Mouse (Mus musculus) liver, postnatal 0 days (tissue): ENCODE data around the gene Spata46.

ENCODE experiments used
- CTCF ChIP-seq: sonication (generic); IDR thresholded peaks from 2 replicates; pipeline ENCODE4 v1.5.1; 2016; ENCODE audit warnings: antibody characterized with exemption, low read depth
- EP300 ChIP-seq: IDR thresholded peaks from 2 replicates; pipeline ENCODE4 v1.6.1; 2016; ENCODE audit warnings: antibody characterized with exemption, low read depth, mild to moderate bottlenecking

DNA sequence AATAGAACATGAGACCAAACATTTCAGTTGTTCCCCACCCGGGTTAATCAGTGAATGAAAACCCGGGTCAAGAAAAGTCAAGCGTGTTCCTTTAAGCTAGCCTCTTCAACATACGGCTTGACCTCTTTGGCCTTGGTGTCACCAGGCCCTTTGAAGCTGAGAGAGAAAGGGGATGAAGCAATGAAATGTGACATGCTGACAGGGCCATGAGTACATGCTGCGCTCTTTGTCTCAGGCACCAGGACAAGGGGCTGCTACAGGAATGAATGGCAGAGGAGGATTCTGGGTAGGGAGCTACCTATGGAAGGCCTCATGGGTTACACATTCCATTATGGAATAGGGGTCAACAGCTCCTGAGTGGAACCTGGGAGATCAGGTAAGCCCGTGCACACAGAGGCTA is 5.5 kb upstream of the Spata46 start:
- TF ChIP-seq CTCF (no peak), EP300 (no peak)
